Mouse (Mus musculus) testis, adult 2 months (tissue): ENCODE data around the gene Pik3cd.

Experiments
- CTCF ChIP-seq: fragments of 200-500 bp; IDR thresholded peaks from 2 replicates; pipeline ENCODE4 v1.5.1; 2012; ENCODE audit warnings: low read depth, mild to moderate bottlenecking, inconsistent platforms, low read length, moderate library complexity; ENCODE audit not compliant: control insufficient read depth, insufficient read depth, insufficient replicate concordance
- POLR2A ChIP-seq: fragments of 200-500 bp; IDR thresholded peaks from 2 replicates; pipeline ENCODE4 v1.6.1; 2012; ENCODE audit warnings: low read depth, mild to moderate bottlenecking, inconsistent platforms, low read length, moderate library complexity; ENCODE audit not compliant: control insufficient read depth

DNA sequence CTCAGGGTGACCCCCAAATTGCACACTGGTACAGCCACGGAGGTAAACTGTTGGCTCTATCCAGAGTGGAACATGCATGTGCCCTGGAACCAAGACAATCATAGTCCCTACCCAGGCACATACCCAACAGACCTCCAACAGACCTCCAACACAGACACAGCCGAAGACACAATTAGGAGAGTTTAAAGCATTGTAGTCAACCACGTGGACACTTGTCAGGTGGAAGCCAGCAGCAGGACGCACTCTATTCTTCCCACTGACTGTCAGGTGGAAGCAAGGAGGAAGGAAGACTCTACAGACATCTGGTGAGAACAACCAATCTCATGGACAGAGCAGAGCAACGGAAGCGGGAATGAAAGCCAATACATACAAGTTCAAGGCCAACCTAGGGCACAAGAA lies 36.7 kb downstream of the Pik3cd start:
- TF ChIP-seq CTCF (no peak), POLR2A (no peak)
